8 mouse cellular contexts compared by ENCODE assay signal in the genomic region with DNA sequence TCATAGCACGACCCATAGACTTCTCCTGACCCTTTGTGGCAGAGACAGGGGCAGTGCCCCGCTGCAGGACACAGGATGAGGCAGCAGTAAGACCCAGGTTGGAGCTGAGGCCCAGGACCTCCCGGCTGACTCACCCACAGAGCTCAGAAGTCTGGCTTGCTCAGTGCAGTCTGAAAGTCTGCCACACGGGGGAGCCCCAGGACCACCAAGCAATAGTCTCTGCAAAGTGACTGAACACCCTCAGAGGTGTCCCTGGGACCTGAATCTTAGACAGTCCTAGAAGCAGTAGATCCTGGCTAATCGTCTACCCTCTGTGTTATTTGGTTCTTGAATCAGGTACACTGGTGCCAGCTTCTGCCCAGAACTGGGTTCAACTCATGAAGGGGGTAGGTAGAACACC. TPM values are rescaled to one million over a fixed set of nuclear protein-coding genes. Genes with fewer than 3 reads are reported as not detected.
DNase-seq lines count a peak whose midpoint lies in the region; ATAC-seq and TF ChIP-seq lines count a peak whose summit lies in the region.

No protein-coding gene starts in this region.

- ATAC-seq in erythroblast, adult 5-6 weeks (replicated peaks; ENCODE audit: low FRiP score, poor library complexity, severe bottlenecking) = peak; percentile 83
- 0 out of 2 replicates have a peak, but pooled peaks have one; percentile 6 for ATAC-seq in heart, embryonic 11.5 days (replicated peaks; ENCODE audit: insufficient number of reproducible peaks, low FRiP score, low TSS enrichment)
- ATAC-seq in kidney, embryonic 16.5 days (ENCODE audit: low FRiP score, low TSS enrichment) = peak; percentile 65
- ATAC-seq in stomach, embryonic 14.5 days (ENCODE audit: insufficient number of reproducible peaks, insufficient read depth, low FRiP score, low read depth) = peak; percentile 43; the same call in 1 of the 2 replicates

- H3K9ac ChIP-seq in heart, embryonic 11.5 days (ENCODE audit: low read depth, low read length) = no peak overlapping the region
- H3K9ac ChIP-seq in kidney, embryonic 16.5 days (replicated peaks; ENCODE audit: low read length) = no peak overlapping the region
- H3K9ac ChIP-seq in liver, adult 2 months (ENCODE audit: low read depth, low read length) = no peak overlapping the region
- no peak overlapping the region for H3K9ac ChIP-seq in stomach, embryonic 14.5 days (replicated peaks; ENCODE audit: low read depth, low read length)

- no peaks in the 10 kb centered on the region for H3K79me3 ChIP-seq in C2C12 (ENCODE audit: low read depth)

- peaks cover 69% of the 10 kb centered on the region for H3K36me3 ChIP-seq in C2C12 (ENCODE audit: control insufficient read depth, insufficient read depth)
- peaks cover 27% of the 10 kb centered on the region for H3K36me3 ChIP-seq in heart, embryonic 11.5 days (ENCODE audit: control insufficient read depth, insufficient read depth, low read length)
- H3K36me3 ChIP-seq in kidney, embryonic 16.5 days (ENCODE audit: insufficient read depth, low read length) = peaks cover 60% of the 10 kb centered on the region
- no peaks in the 10 kb centered on the region for H3K36me3 ChIP-seq in liver, adult 2 months (ENCODE audit: control insufficient read depth, insufficient read depth, low read length)
- peaks cover 61% of the 10 kb centered on the region for H3K36me3 ChIP-seq in stomach, embryonic 14.5 days (ENCODE audit: control insufficient read depth, insufficient read depth, low read length)

- H3K27me3 ChIP-seq in C2C12 (ENCODE audit: control insufficient read depth, insufficient read depth, insufficient read length) = no peaks in the 10 kb centered on the region
- H3K27me3 ChIP-seq in heart, embryonic 11.5 days (ENCODE audit: control insufficient read depth, insufficient read depth, low read length) = no peaks in the 10 kb centered on the region
- H3K27me3 ChIP-seq in kidney, embryonic 16.5 days (ENCODE audit: insufficient read depth, low read length) = no peaks in the 10 kb centered on the region
- H3K27me3 ChIP-seq in liver, adult 2 months (ENCODE audit: control insufficient read depth, insufficient read depth, low read length) = no peaks in the 10 kb centered on the region
- H3K27me3 ChIP-seq in stomach, embryonic 14.5 days (ENCODE audit: control insufficient read depth, insufficient read depth, low read length) = no peaks in the 10 kb centered on the region

- 11% methylated on average over 5 of the region's 5 CpGs for WGBS in heart, embryonic 11.5 days (ENCODE audit: insufficient replicate concordance)
- WGBS in kidney, embryonic 16.5 days = 4% methylated on average over 5 of the region's 5 CpGs
- WGBS in liver, adult 2 months = 4% methylated on average over 5 of the region's 5 CpGs
- WGBS in stomach, embryonic 14.5 days = 9% methylated on average over 5 of the region's 5 CpGs

- H3K4me1 ChIP-seq in heart, embryonic 11.5 days (ENCODE audit: control insufficient read depth, insufficient read depth, low read length) = peaks cover 5% of the 10 kb centered on the region
- H3K4me1 ChIP-seq in kidney, embryonic 16.5 days (ENCODE audit: insufficient read depth, low read length) = peaks cover 13% of the 10 kb centered on the region
- H3K4me1 ChIP-seq in liver, adult 2 months (ENCODE audit: control insufficient read depth, insufficient read depth, low read length) = no peaks in the 10 kb centered on the region
- peaks cover 8% of the 10 kb centered on the region; the same call in 1 of the 2 replicates for H3K4me1 ChIP-seq in stomach, embryonic 14.5 days (ENCODE audit: control insufficient read depth, insufficient read depth, low read length)

- no peaks in the 10 kb centered on the region for H3K79me2 ChIP-seq in C2C12 (ENCODE audit: control insufficient read depth, insufficient read depth)
- no peaks in the 10 kb centered on the region for H3K79me2 ChIP-seq in liver, adult 2 months (ENCODE audit: control insufficient read depth, insufficient read depth, low read length)

- no peak overlapping the region for H3ac ChIP-seq in C2C12 (ENCODE audit: control insufficient read depth, insufficient read length, low read depth)

- peak; percentile 89 for TF ChIP-seq CTCF in C2C12 (IDR thresholded peaks at IDR 0.05; ENCODE audit: control insufficient read depth, insufficient read depth, insufficient read length)
- TF ChIP-seq CTCF in liver, adult 2 months (IDR thresholded peaks at IDR 0.05; ENCODE audit: low read depth, low read length) = peak; percentile 98

- H3K27ac ChIP-seq in heart, embryonic 11.5 days (ENCODE audit: low read depth, low read length) = no peak overlapping the region
- no peak overlapping the region for H3K27ac ChIP-seq in kidney, embryonic 16.5 days (ENCODE audit: low read length)
- no peak overlapping the region for H3K27ac ChIP-seq in liver, adult 2 months (replicated peaks; ENCODE audit: insufficient read depth, low read depth, low read length)
- H3K27ac ChIP-seq in stomach, embryonic 14.5 days (ENCODE audit: low read length) = no peak overlapping the region

- TF ChIP-seq POLR2A in liver, adult 2 months (IDR thresholded peaks at IDR 0.05; ENCODE audit: extremely low read depth, insufficient read depth, low read length) = no peak

- DNase-seq in brain, adult 2 months (ENCODE audit: low read depth, low spot score) = peak; percentile 95
- peak; percentile 51 for DNase-seq in liver, adult 2 months (ENCODE audit: extremely low read depth, low read depth, low spot score)
- peak; percentile 90 to 93 for DNase-seq in natural killer cell, adult 2 months (ENCODE audit: low spot score in 2 of 2)

- H3K4me3 ChIP-seq in C2C12 (ENCODE audit: insufficient read depth, poor library complexity, severe bottlenecking) = no peak overlapping the region
- no peak overlapping the region for H3K4me3 ChIP-seq in heart, embryonic 11.5 days (ENCODE audit: low read depth, low read length)
- no peak overlapping the region for H3K4me3 ChIP-seq in kidney, embryonic 16.5 days (ENCODE audit: low read length)
- H3K4me3 ChIP-seq in liver, adult 2 months (ENCODE audit: insufficient read depth, low read depth, low read length) = no peak overlapping the region
- no peak overlapping the region for H3K4me3 ChIP-seq in stomach, embryonic 14.5 days (ENCODE audit: low read depth, low read length)

- H3K9me3 ChIP-seq in heart, embryonic 11.5 days (replicated peaks; ENCODE audit: control insufficient read depth, low read length) = no peaks in the 10 kb centered on the region
- H3K9me3 ChIP-seq in kidney, embryonic 16.5 days (ENCODE audit: low read length) = no peaks in the 10 kb centered on the region
- H3K9me3 ChIP-seq in stomach, embryonic 14.5 days (ENCODE audit: control insufficient read depth, low read depth, low read length) = no peaks in the 10 kb centered on the region

- H3K4me2 ChIP-seq in heart, embryonic 11.5 days = no peak overlapping the region
- no peak overlapping the region for H3K4me2 ChIP-seq in kidney, embryonic 16.5 days (replicated peaks; ENCODE audit: low read depth, low read length)
- H3K4me2 ChIP-seq in stomach, embryonic 14.5 days (replicated peaks; ENCODE audit: low read depth, low read length) = no peak overlapping the region

TF ChIP-seq in C2C12, 6 proteins besides CTCF, POLR2A, EP300 and RAD21 (continues in another document):
- no peak for TF ChIP-seq CEBPB (IDR thresholded peaks at IDR 0.05; ENCODE audit: low read depth)
- no peak for TF ChIP-seq USF1 (IDR thresholded peaks at IDR 0.05; ENCODE audit: low read depth)
- TF ChIP-seq MYOG (IDR thresholded peaks at IDR 0.05; ENCODE audit: control insufficient read depth, extremely low read depth, insufficient read length) = no peak
- no peak for TF ChIP-seq MAX (IDR thresholded peaks at IDR 0.05)

RNA-seq across cellular contexts. Expression of a gene that starts 8.1 kb away (rescaled TPM):
- 66.6 TPM for polyA plus RNA-seq in C2C12 (2012; fragmentation: generic; extraction: Trizol)
- total RNA-seq in erythroblast, adult 5-6 weeks (2015; ENCODE audit: low replicate concordance) = 7.9 and 20.3 TPM in 2 replicates
- 7.9 and 8.3 TPM in 2 replicates for total RNA-seq in erythroblast, adult 5-6 weeks (2017; ENCODE audit: low replicate concordance)
- polyA plus RNA-seq in heart, embryonic 11.5 days (2014; fragmentation: Nextera tagmentation; extraction: Ambion mirVana) = 167 and 177 TPM in 2 replicates
- 126 and 127 TPM in 2 replicates for polyA plus RNA-seq in kidney, embryonic 16.5 days (2015; fragmentation: Nextera tagmentation; extraction: Ambion mirVana)
- total RNA-seq in liver, adult 2 months (2014; rRNA removed) = 50.9 and 55.1 TPM in 2 replicates
- 80.1 and 96.7 TPM in 2 replicates for polyA plus RNA-seq in liver, adult 2 months (2012; rRNA removed)
- polyA plus RNA-seq in stomach, embryonic 14.5 days (2014; fragmentation: Nextera tagmentation; extraction: Ambion mirVana) = 111 and 119 TPM in 2 replicates

RNA-seq across cellular contexts. Expression of a gene that starts 8.7 kb away (rescaled TPM):
- polyA plus RNA-seq in C2C12 (2012; fragmentation: generic; extraction: Trizol) = 46.4 TPM
- total RNA-seq in erythroblast, adult 5-6 weeks (2015; ENCODE audit: low replicate concordance) = 6.3 and 7.9 TPM in 2 replicates
- 1.4 and 2.9 TPM in 2 replicates for total RNA-seq in erythroblast, adult 5-6 weeks (2017; ENCODE audit: low replicate concordance)
- polyA plus RNA-seq in heart, embryonic 11.5 days (2014; fragmentation: Nextera tagmentation; extraction: Ambion mirVana) = 22.4 and 25.3 TPM in 2 replicates
- 9.5 and 9.7 TPM in 2 replicates for polyA plus RNA-seq in kidney, embryonic 16.5 days (2015; fragmentation: Nextera tagmentation; extraction: Ambion mirVana)
- total RNA-seq in liver, adult 2 months (2014; rRNA removed) = 0.74 and 1.1 TPM in 2 replicates
- 1.2 and 2.4 TPM in 2 replicates for polyA plus RNA-seq in liver, adult 2 months (2012; rRNA removed)
- polyA plus RNA-seq in stomach, embryonic 14.5 days (2014; fragmentation: Nextera tagmentation; extraction: Ambion mirVana) = 17.4 and 21.6 TPM in 2 replicates

RNA-seq across cellular contexts. Expression of a gene that starts 32.5 kb away (rescaled TPM):
- polyA plus RNA-seq in C2C12 (2012; fragmentation: generic; extraction: Trizol) = 14.9 TPM
- 4.0 and 7.3 TPM in 2 replicates for total RNA-seq in erythroblast, adult 5-6 weeks (2015; ENCODE audit: low replicate concordance)
- 6.8 and 8.4 TPM in 2 replicates for total RNA-seq in erythroblast, adult 5-6 weeks (2017; ENCODE audit: low replicate concordance)
- 5.6 and 6.6 TPM in 2 replicates for polyA plus RNA-seq in heart, embryonic 11.5 days (2014; fragmentation: Nextera tagmentation; extraction: Ambion mirVana)
- polyA plus RNA-seq in kidney, embryonic 16.5 days (2015; fragmentation: Nextera tagmentation; extraction: Ambion mirVana) = 15.1 and 16.3 TPM in 2 replicates
- 0.09 and 0.34 TPM in 2 replicates for total RNA-seq in liver, adult 2 months (2014; rRNA removed)
- polyA plus RNA-seq in liver, adult 2 months (2012; rRNA removed) = not detected in 2 replicates
- 4.6 and 5.4 TPM in 2 replicates for polyA plus RNA-seq in stomach, embryonic 14.5 days (2014; fragmentation: Nextera tagmentation; extraction: Ambion mirVana)

RNA-seq across cellular contexts. Expression of a gene that starts 46.8 kb away (rescaled TPM):
- 5.1 TPM for polyA plus RNA-seq in C2C12 (2012; fragmentation: generic; extraction: Trizol)
- total RNA-seq in erythroblast, adult 5-6 weeks (2015; ENCODE audit: low replicate concordance) = 1.7 and 4.4 TPM in 2 replicates
- 2.1 and 7.8 TPM in 2 replicates for total RNA-seq in erythroblast, adult 5-6 weeks (2017; ENCODE audit: low replicate concordance)
- 4.2 and 4.8 TPM in 2 replicates for polyA plus RNA-seq in heart, embryonic 11.5 days (2014; fragmentation: Nextera tagmentation; extraction: Ambion mirVana)
- 3.3 and 4.4 TPM in 2 replicates for polyA plus RNA-seq in kidney, embryonic 16.5 days (2015; fragmentation: Nextera tagmentation; extraction: Ambion mirVana)
- 18.7 and 20.3 TPM in 2 replicates for total RNA-seq in liver, adult 2 months (2014; rRNA removed)
- 46.1 and 58.5 TPM in 2 replicates for polyA plus RNA-seq in liver, adult 2 months (2012; rRNA removed)
- 2.2 and 2.3 TPM in 2 replicates for polyA plus RNA-seq in stomach, embryonic 14.5 days (2014; fragmentation: Nextera tagmentation; extraction: Ambion mirVana)

Comparison
In these comparisons a context has a peak if more than half of its experiments do, and no peak if none do; other contexts are left out.
1. ATAC-seq: peak in every context shown above with its lines; median percentile 83 in erythroblast, adult 5-6 weeks; 65 in kidney, embryonic 16.5 days; 43 in stomach, embryonic 14.5 days; 6 in heart, embryonic 11.5 days.